Mouse (Mus musculus) thymus, adult 2 months (tissue): Measurements from ENCODE around the gene Tagln2.

ENCODE experiments used
- CTCF ChIP-seq: fragments of 200-500 bp; IDR thresholded peaks from 2 replicates; pipeline ENCODE4 v1.5.1; 2012; ENCODE audit warnings: mild to moderate bottlenecking, control low read depth, low read length, moderate library complexity, borderline replicate concordance; ENCODE audit not compliant: control insufficient read depth, poor library complexity, insufficient read depth; ENCODE audit errors: extremely low read depth
- POLR2A ChIP-seq: fragments of 200-500 bp; IDR thresholded peaks from 2 replicates; pipeline ENCODE4 v1.6.1; 2012; ENCODE audit warnings: mild to moderate bottlenecking, low read length, control low read depth, moderate library complexity; ENCODE audit not compliant: control insufficient read depth, poor library complexity, insufficient read depth; ENCODE audit errors: extremely low read depth

DNA sequence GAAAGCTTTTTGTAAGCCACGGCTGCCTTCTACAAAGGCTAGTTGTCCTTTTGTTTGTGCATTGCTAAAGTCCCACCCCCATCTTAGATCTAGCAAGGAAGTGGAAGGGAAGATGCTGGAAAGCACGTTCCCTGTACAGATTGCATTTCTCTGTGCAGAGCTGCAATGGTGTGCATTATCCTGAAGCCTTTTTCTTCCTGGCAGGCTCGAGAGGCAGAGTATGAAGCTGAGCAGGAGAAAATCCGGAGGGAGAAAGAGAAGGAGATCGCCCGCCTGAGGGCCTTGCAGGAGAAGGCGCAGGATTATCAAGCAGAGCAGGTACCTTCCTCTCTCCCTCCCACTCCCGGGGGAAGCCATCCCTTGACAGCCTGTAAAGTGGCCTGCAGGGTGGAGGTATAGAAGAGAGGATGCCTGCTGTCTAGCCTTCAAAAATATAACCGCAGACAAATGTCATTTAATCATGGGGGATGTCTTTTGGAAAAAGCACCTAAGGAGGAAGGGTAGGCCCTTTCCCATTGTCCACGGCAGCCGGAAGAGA, 40.5 kb downstream of the Tagln2 start:
- TF ChIP-seq POLR2A, result no peak
- no peak for TF ChIP-seq CTCF
